In genomic region chr7:125678756-125679155, GRCm38 (mm10) we compare ENCODE assay signal across 19 mouse cellular contexts. TPM values are rescaled to one million over a fixed set of nuclear protein-coding genes. Genes with fewer than 3 reads are reported as not detected.
DNase-seq lines count a peak whose midpoint lies in the region; ATAC-seq lines count a peak whose summit lies in the region.
"Had no signal": no experiment of that assay in that cellular context is flagged by ENCODE, and none has a peak within 500 bp of the region (broad histone marks: within the 10 kb centered on the region; RNA-seq: fewer than 3 reads in every experiment).

No protein-coding gene starts in this region.

- H3K36me3 ChIP-seq in midbrain, embryonic 11.5 days (ENCODE audit: control insufficient read depth, insufficient read depth, low read length) = peaks cover 43% of the 10 kb centered on the region
- H3K36me3 ChIP-seq in midbrain, embryonic 15.5 days (replicated peaks) = peaks cover 62% of the 10 kb centered on the region
- H3K36me3 ChIP-seq in kidney, embryonic 15.5 days = peaks cover 95% of the 10 kb centered on the region
- H3K36me3 ChIP-seq in midbrain, embryonic 14.5 days (ENCODE audit: control insufficient read depth, insufficient read depth, low read length) = peaks cover 88% of the 10 kb centered on the region

- H3K4me1 ChIP-seq in midbrain, embryonic 11.5 days (ENCODE audit: control insufficient read depth, insufficient read depth, low read length) = no peaks in the 10 kb centered on the region
- no peaks in the 10 kb centered on the region for H3K4me1 ChIP-seq in midbrain, embryonic 15.5 days
- no peaks in the 10 kb centered on the region for H3K4me1 ChIP-seq in kidney, embryonic 15.5 days
- no peaks in the 10 kb centered on the region for H3K4me1 ChIP-seq in midbrain, embryonic 14.5 days (ENCODE audit: control insufficient read depth, insufficient read depth, low read length)
- H3K4me1 ChIP-seq: forebrain, embryonic 13.5 days; heart, embryonic 13.5 days; lung, embryonic 15.5 days; neural tube, embryonic 15.5 days; stomach, embryonic 15.5 days had no signal

- H3K27ac ChIP-seq in midbrain, embryonic 11.5 days (ENCODE audit: low read depth, low read length) = no peak overlapping the region; the same call in 1 of the 2 replicates
- H3K27ac ChIP-seq in midbrain, embryonic 15.5 days = no peak overlapping the region
- peak overlapping the region; percentile 42 for H3K27ac ChIP-seq in kidney, embryonic 15.5 days
- no peak overlapping the region for H3K27ac ChIP-seq in midbrain, embryonic 14.5 days (replicated peaks; ENCODE audit: low read depth, low read length)
- H3K27ac ChIP-seq: forebrain, embryonic 13.5 days; heart, embryonic 13.5 days; lung, embryonic 15.5 days; neural tube, embryonic 15.5 days; stomach, embryonic 15.5 days had no signal

- H3K27me3 ChIP-seq in midbrain, embryonic 11.5 days (ENCODE audit: control insufficient read depth, insufficient read depth, low read length) = no peaks in the 10 kb centered on the region
- H3K27me3 ChIP-seq in midbrain, embryonic 15.5 days (replicated peaks) = no peaks in the 10 kb centered on the region
- no peaks in the 10 kb centered on the region for H3K27me3 ChIP-seq in kidney, embryonic 15.5 days
- H3K27me3 ChIP-seq in midbrain, embryonic 14.5 days (ENCODE audit: control insufficient read depth, insufficient read depth, low read length) = no peaks in the 10 kb centered on the region
- H3K27me3 ChIP-seq: CH12.LX; forebrain, embryonic 13.5 days; heart, embryonic 13.5 days; lung, embryonic 15.5 days; neural tube, embryonic 15.5 days; stomach, embryonic 15.5 days had no signal

- peak; percentile 1 for DNase-seq in embryo, embryonic 11 days
- DNase-seq in embryo, embryonic 9.5 days (ENCODE audit: extremely low spot score) = no peak
- DNase-seq in midbrain, embryonic 11.5 days (ENCODE audit: low spot score, missing footprints) = no peak
- DNase-seq in midbrain, embryonic 14.5 days = peak; percentile 23
- no peak for DNase-seq in left cerebral cortex, postnatal 25 days (ENCODE audit: low spot score in 2 of 2)
- DNase-seq: cerebellum, adult 11 months; heart, postnatal 4 days; retina, postnatal 1 day had no signal

- 0 out of 2 replicates have a peak, but pooled peaks have one; percentile 24 for ATAC-seq in midbrain, embryonic 11.5 days (ENCODE audit: low FRiP score)
- ATAC-seq in midbrain, embryonic 15.5 days (replicated peaks) = no peak
- ATAC-seq in kidney, embryonic 15.5 days (replicated peaks; ENCODE audit: low FRiP score) = peak; percentile 60; the same call in 1 of the 2 replicates
- ATAC-seq in midbrain, embryonic 14.5 days (ENCODE audit: low FRiP score, low TSS enrichment) = no peak
- no peak for ATAC-seq in monocyte, adult 5-6 weeks (replicated peaks; ENCODE audit: insufficient number of reproducible peaks, low FRiP score, low TSS enrichment, poor library complexity, severe bottlenecking)
- ATAC-seq: forebrain, embryonic 13.5 days; intestine, postnatal 0 days had no signal

- H3K9ac ChIP-seq in midbrain, embryonic 11.5 days (ENCODE audit: low read length) = no peak overlapping the region
- no peak overlapping the region for H3K9ac ChIP-seq in midbrain, embryonic 15.5 days
- H3K9ac ChIP-seq in kidney, embryonic 15.5 days = no peak overlapping the region
- H3K9ac ChIP-seq in midbrain, embryonic 14.5 days (replicated peaks; ENCODE audit: low read length) = no peak overlapping the region
- H3K9ac ChIP-seq: forebrain, embryonic 13.5 days; heart, embryonic 13.5 days; lung, embryonic 15.5 days; neural tube, embryonic 15.5 days; stomach, embryonic 15.5 days had no signal

- H3K4me2 ChIP-seq in midbrain, embryonic 11.5 days = no peak overlapping the region
- no peak overlapping the region for H3K4me2 ChIP-seq in midbrain, embryonic 15.5 days
- H3K4me2 ChIP-seq in kidney, embryonic 15.5 days = no peak overlapping the region
- H3K4me2 ChIP-seq in midbrain, embryonic 14.5 days (ENCODE audit: low read length) = no peak overlapping the region
- H3K4me2 ChIP-seq: forebrain, embryonic 13.5 days; heart, embryonic 13.5 days; liver, embryonic 11.5 days; lung, embryonic 15.5 days; neural tube, embryonic 15.5 days; stomach, embryonic 15.5 days had no signal

- H3K4me3 ChIP-seq in midbrain, embryonic 11.5 days (ENCODE audit: low read depth, low read length) = no peak overlapping the region
- no peak overlapping the region for H3K4me3 ChIP-seq in midbrain, embryonic 15.5 days
- H3K4me3 ChIP-seq in kidney, embryonic 15.5 days (replicated peaks) = no peak overlapping the region
- no peak overlapping the region for H3K4me3 ChIP-seq in midbrain, embryonic 14.5 days (replicated peaks; ENCODE audit: low read depth, low read length)
- H3K4me3 ChIP-seq: forebrain, embryonic 13.5 days; heart, embryonic 13.5 days; lung, embryonic 15.5 days; neural tube, embryonic 15.5 days; stomach, embryonic 15.5 days had no signal

- H3K9me3 ChIP-seq in midbrain, embryonic 11.5 days (ENCODE audit: control insufficient read depth, low read length) = no peaks in the 10 kb centered on the region
- H3K9me3 ChIP-seq in midbrain, embryonic 15.5 days = no peaks in the 10 kb centered on the region
- H3K9me3 ChIP-seq in kidney, embryonic 15.5 days (replicated peaks) = no peaks in the 10 kb centered on the region
- H3K9me3 ChIP-seq in midbrain, embryonic 14.5 days (ENCODE audit: control insufficient read depth, low read length) = no peaks in the 10 kb centered on the region
- H3K9me3 ChIP-seq: forebrain, embryonic 13.5 days; heart, embryonic 13.5 days; lung, embryonic 15.5 days; neural tube, embryonic 15.5 days; stomach, embryonic 15.5 days had no signal

- 67% methylated on average over 8 of the region's 8 CpGs for WGBS in midbrain, embryonic 11.5 days
- 52% methylated on average over 8 of the region's 8 CpGs for WGBS in midbrain, embryonic 15.5 days
- WGBS in kidney, embryonic 15.5 days = 67% methylated on average over 8 of the region's 8 CpGs
- WGBS in midbrain, embryonic 14.5 days = 50% methylated on average over 8 of the region's 8 CpGs

- intact Hi-C loops in left cerebral cortex, postnatal 25 days (cut with DNase I) = no loop called here

RNA-seq across cellular contexts. Expression of gene Gtf3c1, which starts 28.8 kb away (rescaled TPM):
- polyA plus RNA-seq in midbrain, embryonic 11.5 days (2014; fragmentation: Nextera tagmentation; extraction: Ambion mirVana) = 29.6 and 32.0 TPM in 2 replicates
- polyA plus RNA-seq in midbrain, embryonic 15.5 days (2015; fragmentation: Nextera tagmentation; extraction: Ambion mirVana) = 34.8 and 35.7 TPM in 2 replicates
- polyA plus RNA-seq in kidney, embryonic 15.5 days (2015; fragmentation: Nextera tagmentation; extraction: Ambion mirVana) = 28.2 and 30.6 TPM in 2 replicates
- polyA plus RNA-seq in midbrain, embryonic 14.5 days (2014; fragmentation: Nextera tagmentation; extraction: Ambion mirVana) = 29.6 and 47.1 TPM in 2 replicates
- total RNA-seq in monocyte, adult 5-6 weeks (2017) = 24.3 to 36.0 TPM (median 28.8 TPM) in 3 replicates
- total RNA-seq in left cerebral cortex, postnatal 25 days (2021) = 100 to 1,000 TPM in 1 of 2 experiments, 10 to 100 TPM in 1; 96.8 to 101 TPM

RNA-seq across cellular contexts. Expression of gene D430042O09Rik, which starts 28.9 kb away (rescaled TPM):
- polyA plus RNA-seq in midbrain, embryonic 11.5 days (2014; fragmentation: Nextera tagmentation; extraction: Ambion mirVana) = 7.5 and 7.9 TPM in 2 replicates
- polyA plus RNA-seq in midbrain, embryonic 15.5 days (2015; fragmentation: Nextera tagmentation; extraction: Ambion mirVana) = 7.4 and 7.7 TPM in 2 replicates
- polyA plus RNA-seq in kidney, embryonic 15.5 days (2015; fragmentation: Nextera tagmentation; extraction: Ambion mirVana) = 9.3 and 10.1 TPM in 2 replicates
- polyA plus RNA-seq in midbrain, embryonic 14.5 days (2014; fragmentation: Nextera tagmentation; extraction: Ambion mirVana) = 8.6 and 8.7 TPM in 2 replicates
- 10.9 to 14.0 TPM (median 12.3 TPM) in 3 replicates for total RNA-seq in monocyte, adult 5-6 weeks (2017)
- total RNA-seq in left cerebral cortex, postnatal 25 days (2021) = 10 to 100 TPM; 21.8 to 31.6 TPM

Comparison
In these comparisons a context has a peak if more than half of its experiments do, and no peak if none do; other contexts are left out.
1. DNase-seq: peak in embryo, embryonic 11 days (single experiment) and midbrain, embryonic 14.5 days (single experiment); none in embryo, embryonic 9.5 days (single experiment), midbrain, embryonic 11.5 days (single experiment) and left cerebral cortex, postnatal 25 days (0 of 2).
2. ATAC-seq: peak in midbrain, embryonic 11.5 days (single experiment) and kidney, embryonic 15.5 days (single experiment); none in midbrain, embryonic 15.5 days (single experiment), midbrain, embryonic 14.5 days (single experiment) and monocyte, adult 5-6 weeks (single experiment).